In genomic region chr12:70897434-70897833, GRCm38 (mm10) we compare ENCODE assay signal across 14 mouse cellular contexts. TPM values are rescaled to one million over a fixed set of nuclear protein-coding genes. Genes with fewer than 3 reads are reported as not detected.
DNase-seq lines count a peak whose midpoint lies in the region; ATAC-seq and TF ChIP-seq lines count a peak whose summit lies in the region.
"Had no signal": no experiment of that assay in that cellular context is flagged by ENCODE, and none has a peak within 500 bp of the region (broad histone marks: within the 10 kb centered on the region; RNA-seq: fewer than 3 reads in every experiment).

No protein-coding gene starts in this region.

- ATAC-seq in midbrain, embryonic 14.5 days (ENCODE audit: low FRiP score, low TSS enrichment): no peak
- no peak for ATAC-seq in midbrain, embryonic 13.5 days

- no peak overlapping the region for H3K4me3 ChIP-seq in kidney, adult 2 months (ENCODE audit: insufficient read depth, low read depth, low read length)
- H3K4me3 ChIP-seq in midbrain, embryonic 14.5 days (replicated peaks; ENCODE audit: low read depth, low read length): no peak overlapping the region
- H3K4me3 ChIP-seq in midbrain, embryonic 13.5 days (replicated peaks): no peak overlapping the region
- H3K4me3 ChIP-seq: erythroblast, embryonic 14.5 days; lung, embryonic 15.5 days; myocyte had no signal

- no peak overlapping the region for H3K9ac ChIP-seq in midbrain, embryonic 14.5 days (replicated peaks; ENCODE audit: low read length)
- H3K9ac ChIP-seq in midbrain, embryonic 13.5 days (replicated peaks): no peak overlapping the region
- H3K9ac ChIP-seq: lung, embryonic 15.5 days had no signal

- H3K27me3 ChIP-seq in kidney, adult 2 months (replicated peaks; ENCODE audit: control insufficient read depth, insufficient read depth, low read length): no peaks in the 10 kb centered on the region
- no peaks in the 10 kb centered on the region for H3K27me3 ChIP-seq in midbrain, embryonic 14.5 days (ENCODE audit: control insufficient read depth, insufficient read depth, low read length)
- H3K27me3 ChIP-seq in midbrain, embryonic 13.5 days: no peaks in the 10 kb centered on the region
- H3K27me3 ChIP-seq: lung, embryonic 15.5 days had no signal

- no peak for TF ChIP-seq POLR2A in kidney, adult 2 months (IDR thresholded peaks at IDR 0.05; ENCODE audit: low read depth, low read length)

- no peak overlapping the region for H3K27ac ChIP-seq in kidney, adult 2 months (ENCODE audit: insufficient read depth, low read depth, low read length)
- no peak overlapping the region for H3K27ac ChIP-seq in midbrain, embryonic 14.5 days (replicated peaks; ENCODE audit: low read depth, low read length)
- H3K27ac ChIP-seq in midbrain, embryonic 13.5 days: no peak overlapping the region
- H3K27ac ChIP-seq: lung, embryonic 15.5 days had no signal

- peak; percentile 39; the same call in 1 of the 2 replicates for TF ChIP-seq CTCF in kidney, adult 2 months (conservative IDR thresholded peaks at IDR 0.05; ENCODE audit: insufficient read depth, insufficient read length, low read depth, low read length)

- 86% methylated on average over 8 of the region's 8 CpGs for WGBS in kidney, adult 2 months
- 75% methylated on average over 8 of the region's 8 CpGs for WGBS in midbrain, embryonic 14.5 days
- 82% methylated on average over 8 of the region's 8 CpGs for WGBS in midbrain, embryonic 13.5 days

- H3K4me1 ChIP-seq in kidney, adult 2 months (ENCODE audit: control insufficient read depth, insufficient read depth, low read length): no peaks in the 10 kb centered on the region
- H3K4me1 ChIP-seq in midbrain, embryonic 14.5 days (ENCODE audit: control insufficient read depth, insufficient read depth, low read length): no peaks in the 10 kb centered on the region
- no peaks in the 10 kb centered on the region for H3K4me1 ChIP-seq in midbrain, embryonic 13.5 days (replicated peaks)
- H3K4me1 ChIP-seq: lung, embryonic 15.5 days had no signal

- H3K4me2 ChIP-seq in midbrain, embryonic 14.5 days (ENCODE audit: low read length): no peak overlapping the region
- no peak overlapping the region for H3K4me2 ChIP-seq in midbrain, embryonic 13.5 days (replicated peaks)
- H3K4me2 ChIP-seq: lung, embryonic 15.5 days had no signal

- DNase-seq in kidney, adult 2 months: no peak
- no peak for DNase-seq in kidney, adult 11 months
- peak; percentile 54 for DNase-seq in midbrain, embryonic 14.5 days
- peak; percentile 55 for DNase-seq in brain, adult 2 months (ENCODE audit: low read depth, low spot score)
- peak; percentile 38 for DNase-seq in thymus, postnatal 0 days (ENCODE audit: low spot score)
- DNase-seq in urinary bladder, postnatal 10 days (ENCODE audit: low spot score): no peak
- DNase-seq: adrenal gland, postnatal 25 days; gastrocnemius, postnatal 10 days; heart, postnatal 36 days; kidney, adult 9 months had no signal

- H3K36me3 ChIP-seq in kidney, adult 2 months (ENCODE audit: control insufficient read depth, insufficient read depth, low read length): no peaks in the 10 kb centered on the region
- peaks cover 12% of the 10 kb centered on the region; the same call in 1 of the 2 replicates for H3K36me3 ChIP-seq in midbrain, embryonic 14.5 days (ENCODE audit: control insufficient read depth, insufficient read depth, low read length)
- peaks cover 19% of the 10 kb centered on the region for H3K36me3 ChIP-seq in midbrain, embryonic 13.5 days

- H3K9me3 ChIP-seq in midbrain, embryonic 14.5 days (ENCODE audit: control insufficient read depth, low read length): no peaks in the 10 kb centered on the region
- H3K9me3 ChIP-seq in midbrain, embryonic 13.5 days: no peaks in the 10 kb centered on the region
- H3K9me3 ChIP-seq: lung, embryonic 15.5 days had no signal

RNA-seq across cellular contexts. Expression of gene Actr10, which starts 40.2 kb away (rescaled TPM):
- 31.9 and 44.6 TPM in 2 replicates for polyA plus RNA-seq in kidney, adult 2 months (2012; rRNA removed)
- polyA plus RNA-seq in midbrain, embryonic 14.5 days (2014; fragmentation: Nextera tagmentation; extraction: Ambion mirVana): 217 and 257 TPM in 2 replicates
- 225 and 226 TPM in 2 replicates for polyA plus RNA-seq in midbrain, embryonic 13.5 days (2015; fragmentation: Nextera tagmentation; extraction: Ambion mirVana)
- polyA plus RNA-seq in thymus, postnatal 0 days (2015; fragmentation: Nextera tagmentation; extraction: Ambion mirVana): 328 and 338 TPM in 2 replicates

Comparison
In these comparisons a context has a peak if more than half of its experiments do, and no peak if none do; other contexts are left out.
1. DNase-seq: peak in midbrain, embryonic 14.5 days (single experiment), brain, adult 2 months (single experiment) and thymus, postnatal 0 days (single experiment); none in kidney, adult 2 months (single experiment), kidney, adult 11 months (single experiment) and urinary bladder, postnatal 10 days (single experiment).